Mouse (Mus musculus) intestine, embryonic 16.5 days (tissue): ENCODE data around the gene 4930452B06Rik. TPM values are rescaled to one million over a fixed set of nuclear protein-coding genes. Genes with fewer than 3 reads are reported as not detected.

Experiments used
- ATAC-seq: fragments of 200-750 bp; cut with Nextera tagmentation; 2 replicates; pipeline ENCODE4 v1.8.0; 2017; ENCODE audit warnings: moderate TSS enrichment, moderate library complexity
- H3K27ac ChIP-seq: fragments of 300-500 bp; sonication (generic); 2 replicates; pipeline ENCODE4 v1.5.1; 2014; ENCODE audit warnings: mild to moderate bottlenecking, low read length
- H3K27me3 ChIP-seq: fragments of 300-500 bp; sonication (generic); replicated peaks from 2 replicates; pipeline ENCODE4 v1.6.1; 2014; ENCODE audit warnings: low read length, control low read depth, mixed read lengths; ENCODE audit not compliant: control insufficient read depth, insufficient read depth
- H3K36me3 ChIP-seq: fragments of 300-500 bp; sonication (generic); 2 replicates; pipeline ENCODE4 v1.6.1; 2014; ENCODE audit warnings: low read length, control low read depth; ENCODE audit not compliant: control insufficient read depth, insufficient read depth
- H3K4me1 ChIP-seq: fragments of 300-500 bp; sonication (generic); 2 replicates; pipeline ENCODE4 v1.6.1; 2014; ENCODE audit warnings: low read length, control low read depth, mixed read lengths; ENCODE audit not compliant: control insufficient read depth, insufficient read depth
- H3K4me2 ChIP-seq: fragments of 300-500 bp; sonication (generic); 2 replicates; pipeline ENCODE4 v1.6.1; 2014; ENCODE audit warnings: low read depth, low read length, control low read depth
- H3K4me3 ChIP-seq: fragments of 300-500 bp; sonication (generic); 2 replicates; pipeline ENCODE4 v1.5.1; 2014; ENCODE audit warnings: mild to moderate bottlenecking, low read length
- H3K9ac ChIP-seq: fragments of 300-500 bp; sonication (generic); 2 replicates; pipeline ENCODE4 v1.6.1; 2014; ENCODE audit warnings: low read depth, low read length
- H3K9me3 ChIP-seq: fragments of 300-500 bp; sonication (generic); 2 replicates; pipeline ENCODE4 v1.6.1; 2016; ENCODE audit warnings: low read length, control low read depth; ENCODE audit not compliant: control insufficient read depth
- WGBS: fragments of 180-500 bp; shearing (Covaris S2); extraction: QIAGEN DNeasy Blood & Tissue Kit; methylation state at CpG from one replicate; pipeline ENCODE4 v1.1.7; 2014; 5-methylcytosine and 5-hydroxymethylcytosine counted together
- polyA plus RNA-seq: library from polyadenylated mRNA; unstranded; fragments of >200 nt; fragmentation: Nextera tagmentation; extraction: Ambion mirVana; gene quantifications from 2 replicates; pipeline ENCODE4 v1.2.1, GENCODE M21; 2015

The 4930452B06Rik gene
- 4.9 and 5.2 TPM in 2 replicates for polyA plus RNA-seq

- Histone ChIP-seq H3K4me2 (peak within 1 kb of the TSS; percentile 85), H3K9ac (peak within 1 kb of the TSS; percentile 75), H3K27me3 (no peaks in the 10 kb centered on the region), H3K4me1 (no peaks in the 10 kb centered on the region), H3K36me3 (no peaks in the 10 kb centered on the region), H3K4me3 (peak within 1 kb of the TSS; percentile 68), H3K27ac (no peak within 1 kb of the TSS), H3K9me3 (no peaks in the 10 kb centered on the region)
- peak; percentile 100 for ATAC-seq
- WGBS, result under 1% methylated on average over 45 of the region's 45 CpGs
Measured at GRCm38 (mm10) chr14:8665636-8666411, at the start of gene 4930452B06Rik. 4930452B06Rik (minus strand) TSS chr14:8666240.

DNA sequence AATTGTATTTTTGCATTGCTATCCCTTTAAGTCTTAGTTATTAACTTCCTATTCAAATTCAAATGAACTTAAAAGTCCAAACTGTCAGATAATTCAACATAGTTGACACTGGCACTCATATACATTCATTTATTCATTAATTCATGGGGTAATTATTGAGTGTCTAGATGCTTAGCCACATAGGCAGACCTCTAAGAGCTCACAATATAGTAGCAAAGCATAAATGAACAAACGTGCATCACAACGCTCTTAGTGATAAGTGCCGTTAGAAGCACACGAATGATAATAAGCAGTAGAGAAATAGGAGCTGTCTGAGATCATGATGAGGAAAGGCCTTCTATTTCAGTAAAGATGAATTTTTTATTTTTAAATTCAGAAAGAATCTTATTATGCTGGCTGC lies 46.6 kb upstream of the 4930452B06Rik start:
- no peak overlapping the region for H3K4me3 ChIP-seq
- no peaks in the 10 kb centered on the region for H3K9me3 ChIP-seq
- no peak for ATAC-seq
- H3K36me3 ChIP-seq, result no peaks in the 10 kb centered on the region
- 86% methylated on average over 4 of the region's 4 CpGs for WGBS
- no peak overlapping the region for H3K9ac ChIP-seq
- H3K27ac ChIP-seq, result no peak overlapping the region
- H3K4me1 ChIP-seq, result no peaks in the 10 kb centered on the region
- no peak overlapping the region for H3K4me2 ChIP-seq
- no peaks in the 10 kb centered on the region for H3K27me3 ChIP-seq

GRCm38 (mm10) chr14:8689451-8689850 lies 23.4 kb upstream of the 4930452B06Rik start:
- Histone ChIP-seq H3K4me1 (no peaks in the 10 kb centered on the region), H3K27ac (no peak overlapping the region), H3K9ac (no peak overlapping the region), H3K9me3 (no peaks in the 10 kb centered on the region), H3K36me3 (no peaks in the 10 kb centered on the region), H3K4me3 (no peak overlapping the region), H3K27me3 (no peaks in the 10 kb centered on the region), H3K4me2 (no peak overlapping the region)
- ATAC-seq, result no peak
- 17% methylated on average over 1 of the region's 1 CpGs for WGBS

GRCm38 (mm10) chr14:8688462-8688861 lies 22.4 kb upstream of the 4930452B06Rik start:
- Histone ChIP-seq H3K4me1 (no peaks in the 10 kb centered on the region), H3K4me3 (no peak overlapping the region), H3K9ac (no peak overlapping the region), H3K27ac (no peak overlapping the region), H3K36me3 (no peaks in the 10 kb centered on the region), H3K9me3 (no peaks in the 10 kb centered on the region), H3K27me3 (no peaks in the 10 kb centered on the region), H3K4me2 (no peak overlapping the region)
- peak; percentile 46; the same call in 1 of the 2 replicates for ATAC-seq
- 50% methylated on average over 1 of the region's 1 CpGs for WGBS

DNA sequence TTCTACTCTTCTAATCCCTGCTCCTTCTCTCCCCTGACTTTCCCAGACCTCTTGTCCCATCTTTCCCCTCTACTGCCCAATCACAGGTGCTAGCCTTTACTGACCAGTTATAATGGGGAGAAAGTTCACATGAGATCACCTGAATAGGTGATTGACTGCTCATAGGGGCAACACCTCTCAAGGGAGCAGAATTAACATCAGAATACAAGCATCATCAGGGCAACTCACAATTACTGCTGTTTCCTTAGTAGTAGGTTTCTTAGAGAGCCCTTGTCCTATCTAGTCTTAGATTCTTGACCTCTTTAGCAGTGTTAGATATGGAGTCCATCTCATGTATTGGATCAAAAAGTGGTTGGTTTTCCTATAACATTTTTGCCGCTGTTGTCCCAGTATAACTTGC lies 20.1 kb upstream of the 4930452B06Rik start:
- no peaks in the 10 kb centered on the region for H3K36me3 ChIP-seq
- no peaks in the 10 kb centered on the region for H3K4me1 ChIP-seq
- H3K9me3 ChIP-seq, result no peaks in the 10 kb centered on the region
- 90% methylated on average over 1 of the region's 1 CpGs for WGBS
- H3K9ac ChIP-seq, result no peak overlapping the region
- no peak for ATAC-seq
- no peak overlapping the region for H3K4me2 ChIP-seq
- H3K27me3 ChIP-seq, result no peaks in the 10 kb centered on the region
- H3K4me3 ChIP-seq, result no peak overlapping the region
- H3K27ac ChIP-seq, result no peak overlapping the region

GRCm38 (mm10) chr14:8679896-8680295 lies 13.9 kb upstream of the 4930452B06Rik start:
- no peak overlapping the region for H3K4me3 ChIP-seq
- WGBS, result 96% methylated on average over 4 of the region's 4 CpGs

DNA sequence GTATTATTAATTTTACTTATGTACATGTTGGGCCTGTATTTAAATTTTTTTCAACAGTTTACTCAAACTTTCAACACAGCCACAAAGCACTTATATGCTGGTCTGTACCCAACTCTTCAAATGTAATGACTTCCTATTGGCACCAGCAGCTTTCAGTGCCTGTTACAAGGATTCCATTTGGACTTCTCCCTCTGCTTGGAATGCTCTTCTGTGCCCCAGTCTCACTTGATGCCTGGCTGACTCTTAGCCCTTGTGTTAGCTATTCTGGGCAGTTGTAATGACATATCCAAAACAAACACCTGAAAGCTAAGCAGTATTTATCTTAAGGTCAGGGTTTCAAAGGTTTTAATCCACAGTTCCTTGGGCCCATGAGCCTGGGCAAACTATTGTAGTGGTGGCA lies 5.7 kb downstream of the 4930452B06Rik start:
- no peak for ATAC-seq
- Histone ChIP-seq H3K27ac (no peak overlapping the region), H3K4me3 (no peak overlapping the region), H3K4me2 (no peak overlapping the region), H3K4me1 (no peaks in the 10 kb centered on the region), H3K36me3 (no peaks in the 10 kb centered on the region), H3K9ac (no peak overlapping the region), H3K9me3 (no peaks in the 10 kb centered on the region), H3K27me3 (no peaks in the 10 kb centered on the region)

More at GRCm38 (mm10) chr14:8679896-8680295, 13.9 kb upstream of the 4930452B06Rik start:
- Histone ChIP-seq H3K27me3 (no peaks in the 10 kb centered on the region), H3K4me2 (no peak overlapping the region), H3K9me3 (no peaks in the 10 kb centered on the region), H3K9ac (no peak overlapping the region), H3K27ac (no peak overlapping the region), H3K36me3 (no peaks in the 10 kb centered on the region), H3K4me1 (no peaks in the 10 kb centered on the region)
- no peak for ATAC-seq

GRCm38 (mm10) chr14:8641650-8642279 lies 24.3 kb downstream of the 4930452B06Rik start:
- H3K27ac ChIP-seq, result no peak overlapping the region
- H3K9ac ChIP-seq, result no peak overlapping the region
- H3K27me3 ChIP-seq, result no peaks in the 10 kb centered on the region
- no peaks in the 10 kb centered on the region for H3K36me3 ChIP-seq
- no peaks in the 10 kb centered on the region for H3K4me1 ChIP-seq
- H3K4me3 ChIP-seq, result no peak overlapping the region
- WGBS, result 68% methylated on average over 9 of the region's 9 CpGs
- no peak overlapping the region for H3K4me2 ChIP-seq
- ATAC-seq, result no peak
- H3K9me3 ChIP-seq, result no peaks in the 10 kb centered on the region

- no peak for ATAC-seq
- Histone ChIP-seq H3K4me2 (no peak overlapping the region), H3K9ac (no peak overlapping the region), H3K27ac (no peak overlapping the region), H3K36me3 (no peaks in the 10 kb centered on the region), H3K9me3 (no peaks in the 10 kb centered on the region), H3K4me1 (no peaks in the 10 kb centered on the region), H3K4me3 (no peak overlapping the region), H3K27me3 (no peaks in the 10 kb centered on the region)
- 86% methylated on average over 6 of the region's 6 CpGs for WGBS
Measured at GRCm38 (mm10) chr14:8632211-8632610, 33.8 kb downstream of the 4930452B06Rik start.
